Mouse (Mus musculus) stomach, postnatal 0 days (tissue): ENCODE data around the gene Epb41l5.

Source experiments
- CTCF ChIP-seq: IDR thresholded peaks from 2 replicates; pipeline ENCODE4 v1.5.1; 2016; ENCODE audit warnings: antibody characterized with exemption, low read depth, mild to moderate bottlenecking, moderate library complexity
- EP300 ChIP-seq: optimal IDR thresholded peaks from 2 replicates; pipeline ENCODE3; 2016; ENCODE audit warnings: antibody characterized with exemption

DNA sequence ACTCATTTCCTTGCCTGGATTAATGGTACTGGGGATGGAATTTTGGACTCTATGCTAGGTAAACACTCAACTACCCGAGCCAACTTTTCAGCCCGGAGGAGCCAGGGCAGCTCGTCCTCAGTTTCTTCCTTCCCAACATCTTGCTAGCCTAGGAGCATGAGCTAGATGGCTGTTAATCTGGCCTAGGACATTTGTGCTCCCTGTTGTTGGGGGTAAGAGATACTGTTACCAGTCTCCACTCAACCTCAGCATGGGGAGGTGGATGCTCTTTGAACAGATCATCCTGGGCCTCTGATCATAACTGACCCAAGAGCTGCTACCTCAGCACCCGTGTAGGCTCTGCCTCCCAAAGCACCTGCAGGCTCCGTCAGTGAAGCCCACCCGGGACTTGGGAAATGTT, 105.5 kb downstream of the Epb41l5 start:
- TF ChIP-seq CTCF: no peak
- TF ChIP-seq EP300: no peak
